Mouse (Mus musculus) A20 (cell line): Measurements from ENCODE around the gene Adamts4.

Experiments used
- DNase-seq: peaks from one replicate; pipeline ENCODE4 v3.0.0-alpha.2; 2011; ENCODE audit warnings: low read depth, low spot score

Adamts4 gene

DNA sequence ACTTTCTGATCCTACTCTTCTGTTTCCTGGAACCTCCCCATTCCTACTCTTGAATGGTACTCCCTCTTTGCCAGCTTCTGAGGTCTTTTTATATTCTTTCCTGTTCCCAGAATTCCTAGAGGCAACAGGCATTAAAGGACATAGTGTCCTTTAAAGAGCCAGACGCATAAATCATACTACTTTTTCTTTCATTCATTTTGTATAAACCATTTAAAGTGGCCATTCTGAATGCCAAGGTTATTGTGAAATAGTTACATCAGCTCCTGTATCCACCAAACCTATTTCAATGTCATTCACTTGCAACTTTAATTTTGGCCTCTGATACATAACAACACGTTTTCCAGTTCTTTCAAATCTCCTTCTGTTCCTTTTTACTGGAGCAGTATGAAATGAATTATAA lies 59.1 kb downstream of the Adamts4 start:
- no peak for DNase-seq
